Mouse (Mus musculus): ENCODE data around the gene Gm47841.

DNA sequence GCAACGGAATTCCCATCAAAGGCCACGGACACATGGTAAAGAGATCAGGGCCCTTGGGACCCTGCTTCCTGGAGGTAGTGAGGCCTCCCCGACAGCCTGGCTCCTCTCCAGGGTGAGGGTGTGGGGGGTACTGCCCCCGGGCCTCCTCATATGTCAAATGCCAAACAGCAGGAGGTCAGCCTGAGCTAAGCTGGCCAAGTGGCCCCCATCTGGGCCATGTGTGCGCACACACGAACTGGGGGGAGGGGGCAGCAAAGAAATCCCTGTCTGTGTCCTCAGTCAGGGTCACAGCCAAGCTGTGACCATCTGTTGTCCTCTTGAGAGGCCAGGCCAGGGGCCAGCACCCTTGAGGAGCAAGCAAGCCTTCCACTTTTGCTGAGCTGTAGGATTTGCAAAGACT is 17.9 kb upstream of the Gm47841 start:
- TF ChIP-seq CHD2 (IDR thresholded peaks at IDR 0.05; ENCODE audit: low read length) (no peak), ZKSCAN1 (IDR thresholded peaks at IDR 0.05; ENCODE audit: low read depth, low read length) (no peak), CTCF (IDR thresholded peaks at IDR 0.05 in 2 of 3, conservative IDR thresholded peaks at IDR 0.05 in 1 of 3; ENCODE audit: control insufficient read depth in 1 of 3, insufficient read depth in 1 of 3, low read depth in 2 of 3, low read length in 3 of 3, poor library complexity in 1 of 3, severe bottlenecking in 1 of 3) (no peak), POLR2A (IDR thresholded peaks at IDR 0.05; ENCODE audit: control insufficient read depth in 1 of 2, insufficient read depth in 1 of 2, low read depth in 1 of 2, low read length in 2 of 2, poor library complexity in 1 of 2) (no peak), UBTF (IDR thresholded peaks at IDR 0.05; ENCODE audit: borderline replicate concordance, insufficient read depth, low read depth, low read length) (no peak), POLR2AphosphoS2 (IDR thresholded peaks at IDR 0.05; ENCODE audit: low read length) (no peak)
